Mouse (Mus musculus) limb, embryonic 10.5 days (tissue): ENCODE data around the gene Rpp25l. TPM values are rescaled to one million over a fixed set of nuclear protein-coding genes. Genes with fewer than 3 reads are reported as not detected.
"Not testable (repeated sequence)": the region's sequence is repeated elsewhere in the genome, so short reads cannot be mapped to it uniquely, and the experiment has no call there.

Experiments used
- DNase-seq: peaks from one replicate; pipeline ENCODE4 v3.0.0-alpha.2; 2017; ENCODE audit warnings: low spot score
- H3K27ac ChIP-seq: fragments of 300-500 bp; sonication (generic); 2 replicates; pipeline ENCODE4 v1.5.1; 2016; ENCODE audit warnings: mild to moderate bottlenecking
- H3K27me3 ChIP-seq: fragments of 300-500 bp; sonication (generic); 2 replicates; pipeline ENCODE4 v1.6.1; 2016; ENCODE audit warnings: low read depth, mild to moderate bottlenecking; ENCODE audit not compliant: poor library complexity, severe bottlenecking
- H3K36me3 ChIP-seq: fragments of 300-500 bp; sonication (generic); 2 replicates; pipeline ENCODE4 v1.6.1; 2016; ENCODE audit warnings: mild to moderate bottlenecking, moderate library complexity
- H3K4me1 ChIP-seq: fragments of 300-500 bp; sonication (generic); 2 replicates; pipeline ENCODE4 v1.6.1; 2016
- H3K4me3 ChIP-seq: fragments of 300-500 bp; sonication (generic); 2 replicates; pipeline ENCODE4 v1.5.1; 2016; ENCODE audit warnings: mild to moderate bottlenecking, moderate library complexity
- H3K9me3 ChIP-seq: fragments of 300-500 bp; sonication (generic); replicated peaks from 2 replicates; pipeline ENCODE4 v1.6.1; 2016; ENCODE audit warnings: mild to moderate bottlenecking
- WGBS: fragments of 180-500 bp; shearing (Covaris S2); methylation state at CpG from one replicate; pipeline ENCODE4 v1.1.7; 2016; 5-methylcytosine and 5-hydroxymethylcytosine counted together
- polyA plus RNA-seq: library from polyadenylated mRNA; unstranded; fragments of >200 nt; fragmentation: Nextera tagmentation; extraction: Ambion mirVana; gene quantifications from 2 replicates; pipeline ENCODE4 v1.2.1, GENCODE M21; 2016

The Rpp25l gene
- polyA plus RNA-seq, 1 experiment from 2014 or later = 93.6 TPM

DNA sequence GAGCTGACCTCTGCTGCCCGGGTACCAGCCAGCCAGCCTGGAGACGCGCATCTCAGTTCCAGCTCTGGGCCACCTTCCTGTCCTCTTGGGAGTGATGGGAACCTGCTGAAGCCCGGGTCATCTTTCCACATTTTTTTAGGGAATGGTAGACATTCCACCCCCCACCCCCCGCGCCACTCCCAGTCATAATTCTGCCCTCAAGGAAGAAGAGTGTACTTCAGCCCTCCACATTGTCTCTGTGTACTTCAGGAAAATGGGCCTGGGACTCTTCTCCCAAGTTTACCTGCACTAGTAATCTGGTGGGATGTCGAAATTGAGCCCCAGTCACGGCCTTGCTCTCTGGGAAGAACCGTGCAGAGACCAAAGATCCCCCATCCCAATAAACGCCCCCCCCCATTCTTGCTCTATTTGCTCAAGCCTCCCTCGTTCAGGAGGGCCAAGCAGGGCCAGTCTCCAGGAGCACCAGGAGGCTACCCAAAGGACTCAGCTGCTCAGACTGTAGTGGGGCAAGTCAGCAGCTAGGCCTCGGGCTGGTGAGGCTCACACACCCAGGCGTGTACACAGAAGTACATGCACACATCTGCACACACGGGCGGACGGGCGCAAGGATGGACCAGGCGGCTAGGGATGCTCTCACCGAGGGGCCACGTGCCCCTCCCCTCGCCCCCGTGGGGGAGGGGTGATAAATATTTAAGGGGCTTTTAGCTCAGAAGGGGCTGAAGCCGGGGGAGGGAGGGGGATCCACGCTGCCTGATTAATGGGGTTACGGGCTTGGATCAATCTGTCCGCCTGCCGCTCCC is 29.0 kb downstream of the Rpp25l start:
- H3K9me3 ChIP-seq, H3K36me3 ChIP-seq, DNase-seq, H3K27ac ChIP-seq: not testable (repeated sequence)
- Histone ChIP-seq H3K4me3 (peak overlapping the region; percentile 25; the same call in 1 of the 2 replicates), H3K4me1 (peaks cover 34% of the 10 kb centered on the region), H3K27me3 (peaks cover 67% of the 10 kb centered on the region)
- WGBS = 2% methylated on average over 24 of the region's 27 CpGs

DNA sequence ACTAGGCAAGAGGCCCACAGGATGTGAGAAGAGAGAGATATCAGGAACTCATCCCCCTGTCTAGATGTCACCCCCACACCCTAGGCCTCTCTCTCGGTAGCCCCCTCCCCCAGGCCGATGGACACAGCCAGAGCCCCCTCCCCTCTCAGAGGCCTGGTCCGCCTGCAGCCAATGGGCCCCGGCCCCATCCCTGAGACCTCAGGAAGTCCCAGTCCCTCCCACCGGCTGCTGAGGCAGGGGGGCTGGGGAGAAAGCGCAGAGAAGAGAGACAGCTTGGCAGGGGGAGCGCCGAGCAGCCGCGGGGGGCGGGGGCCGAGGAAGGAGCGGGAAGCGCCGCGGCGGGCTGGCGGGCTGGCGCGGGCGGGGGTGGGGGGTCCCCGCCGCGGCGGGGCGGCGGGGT is 30.0 kb downstream of the Rpp25l start:
- not testable (repeated sequence) for DNase-seq, H3K36me3 ChIP-seq, H3K9me3 ChIP-seq, H3K27ac ChIP-seq
- Histone ChIP-seq H3K27me3 (peaks cover 74% of the 10 kb centered on the region), H3K4me3 (peak overlapping the region; percentile 26; the same call in 1 of the 2 replicates), H3K4me1 (peaks cover 41% of the 10 kb centered on the region)
- 3% methylated on average over 16 of the region's 27 CpGs for WGBS

DNA sequence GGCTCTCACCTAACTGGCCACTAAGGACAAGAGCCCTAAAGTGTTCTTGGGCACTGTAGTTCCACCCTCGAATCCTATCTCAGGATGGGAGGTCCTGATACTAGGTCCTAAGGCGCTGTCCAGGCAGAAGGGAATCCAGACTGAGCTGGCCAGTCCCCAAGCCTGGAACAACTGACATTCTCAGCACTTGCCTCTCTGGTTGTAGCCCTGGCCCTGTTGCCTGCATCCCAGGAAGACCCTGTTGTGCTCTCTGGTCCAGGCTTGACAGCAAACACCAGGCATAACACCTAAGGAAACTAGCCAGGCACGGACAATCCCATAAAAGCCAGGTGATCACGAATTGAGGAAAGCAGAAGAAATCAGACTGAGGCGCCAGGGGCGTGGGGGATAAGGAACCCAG is 30.5 kb downstream of the Rpp25l start:
- peaks cover 42% of the 10 kb centered on the region for H3K4me1 ChIP-seq

DNA sequence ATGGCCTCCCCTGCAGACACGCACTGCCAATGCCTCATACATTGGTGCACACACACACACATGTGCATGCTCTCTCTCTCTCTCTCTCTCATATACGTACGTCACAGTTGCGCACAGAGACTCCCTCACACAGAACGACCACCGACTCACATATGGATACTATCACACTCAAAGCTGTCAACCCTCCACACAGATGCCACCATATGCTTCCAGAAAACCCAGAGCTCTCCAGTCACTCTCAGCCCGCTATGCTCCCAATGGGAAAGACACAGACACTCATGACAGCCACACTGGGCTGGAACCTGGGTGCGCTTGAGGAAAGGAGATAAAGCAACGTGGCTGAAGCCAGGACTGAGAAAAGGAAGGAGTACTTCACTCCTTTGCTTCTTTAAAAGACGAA is 31.4 kb downstream of the Rpp25l start:
- Histone ChIP-seq H3K9me3 (no peaks in the 10 kb centered on the region), H3K27me3 (peaks cover 84% of the 10 kb centered on the region), H3K4me1 (peaks cover 50% of the 10 kb centered on the region), H3K27ac (no peak overlapping the region), H3K36me3 (0 out of 2 replicates have a peak, but pooled peaks cover 2% of the 10 kb centered on the region), H3K4me3 (no peak overlapping the region)
- DNase-seq = no peak
- WGBS = 62% methylated on average over 10 of the region's 10 CpGs

More for the DNA sequence above, 30.5 kb downstream of the Rpp25l start:
- Histone ChIP-seq H3K4me3 (no peak overlapping the region), H3K36me3 (no peaks in the 10 kb centered on the region), H3K27me3 (peaks cover 79% of the 10 kb centered on the region), H3K27ac (no peak overlapping the region), H3K9me3 (no peaks in the 10 kb centered on the region)
- 10% methylated on average over 6 of the region's 6 CpGs for WGBS
- DNase-seq = no peak

DNA sequence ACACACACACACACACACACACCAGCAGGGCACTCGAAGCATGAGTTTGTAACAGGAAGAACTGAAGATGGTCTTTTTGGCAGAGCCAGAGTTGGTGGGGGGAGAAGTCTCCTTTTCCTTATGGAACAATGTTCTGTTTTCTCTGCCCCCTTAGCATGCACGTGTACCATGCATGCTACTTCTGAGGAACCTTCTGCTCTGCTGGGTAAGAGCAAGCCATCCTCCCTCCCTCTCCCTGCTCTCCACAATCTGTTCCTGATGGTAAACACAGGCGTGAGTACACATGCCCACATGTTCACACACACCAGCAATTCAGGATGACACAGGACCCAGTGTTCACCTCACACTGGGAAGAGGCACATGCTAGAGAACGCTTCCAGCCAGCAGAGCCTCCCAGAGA is 32.2 kb downstream of the Rpp25l start:
- no peaks in the 10 kb centered on the region for H3K9me3 ChIP-seq
- 68% methylated on average over 4 of the region's 4 CpGs for WGBS
- H3K27ac ChIP-seq = no peak overlapping the region
- H3K36me3 ChIP-seq = 0 out of 2 replicates have a peak, but pooled peaks cover 4% of the 10 kb centered on the region
- peaks cover 85% of the 10 kb centered on the region for H3K27me3 ChIP-seq
- no peak for DNase-seq
- H3K4me3 ChIP-seq = no peak overlapping the region
- H3K4me1 ChIP-seq = peaks cover 58% of the 10 kb centered on the region

DNA sequence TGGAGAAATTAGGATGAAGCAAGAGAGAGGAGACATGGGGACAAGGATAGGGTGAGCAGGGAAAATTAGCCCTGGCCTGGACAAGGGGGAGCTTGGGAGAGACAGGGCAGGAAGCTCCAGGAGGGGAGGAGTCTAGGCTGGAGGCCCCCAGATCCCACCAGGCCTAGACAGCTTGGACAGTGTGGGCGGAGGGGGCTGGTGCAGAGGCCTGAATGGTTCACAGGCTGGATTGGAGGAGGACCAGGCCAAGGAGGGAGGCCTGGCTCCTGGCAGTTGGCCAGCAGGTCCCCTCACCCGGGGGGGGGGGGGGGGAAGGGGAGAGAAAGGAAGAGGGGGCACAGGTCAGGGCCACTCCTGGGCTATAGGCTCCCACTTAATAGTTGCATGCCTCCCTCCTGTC is 34.0 kb downstream of the Rpp25l start:
- H3K9me3 ChIP-seq = no peaks in the 10 kb centered on the region
- no peak for DNase-seq
- no peak overlapping the region for H3K4me3 ChIP-seq
- H3K4me1 ChIP-seq = peaks cover 56% of the 10 kb centered on the region
- H3K36me3 ChIP-seq = peaks cover 8% of the 10 kb centered on the region; the same call in 1 of the 2 replicates
- WGBS = 67% methylated on average over 1 of the region's 2 CpGs
- H3K27me3 ChIP-seq = peaks cover 90% of the 10 kb centered on the region
- no peak overlapping the region for H3K27ac ChIP-seq

DNA sequence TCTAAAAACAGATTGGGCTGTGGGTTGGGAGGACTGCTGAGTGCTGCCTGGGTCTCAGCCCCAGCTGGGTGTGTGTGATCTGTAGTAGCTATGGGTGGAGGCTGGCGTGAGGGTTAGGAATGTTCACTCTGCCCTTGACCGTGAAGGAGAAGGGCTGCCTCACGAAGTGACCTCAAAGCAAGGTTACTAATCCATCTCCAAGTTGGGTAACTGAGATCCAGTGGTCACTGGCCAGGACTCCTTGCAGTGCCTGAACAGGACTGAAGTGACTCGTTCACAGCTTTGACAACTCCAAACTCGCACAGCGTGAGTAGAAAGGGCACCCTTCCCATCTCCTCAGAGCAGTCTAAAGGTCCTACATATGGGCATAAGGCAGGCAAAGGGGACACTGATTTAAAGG is 34.5 kb downstream of the Rpp25l start:
- peaks cover 92% of the 10 kb centered on the region for H3K27me3 ChIP-seq
- H3K9me3 ChIP-seq = no peaks in the 10 kb centered on the region
- peaks cover 8% of the 10 kb centered on the region; the same call in 1 of the 2 replicates for H3K36me3 ChIP-seq
- no peak overlapping the region for H3K27ac ChIP-seq
- DNase-seq = no peak
- 82% methylated on average over 6 of the region's 6 CpGs for WGBS
- H3K4me1 ChIP-seq = peaks cover 52% of the 10 kb centered on the region
- H3K4me3 ChIP-seq = no peak overlapping the region

DNA sequence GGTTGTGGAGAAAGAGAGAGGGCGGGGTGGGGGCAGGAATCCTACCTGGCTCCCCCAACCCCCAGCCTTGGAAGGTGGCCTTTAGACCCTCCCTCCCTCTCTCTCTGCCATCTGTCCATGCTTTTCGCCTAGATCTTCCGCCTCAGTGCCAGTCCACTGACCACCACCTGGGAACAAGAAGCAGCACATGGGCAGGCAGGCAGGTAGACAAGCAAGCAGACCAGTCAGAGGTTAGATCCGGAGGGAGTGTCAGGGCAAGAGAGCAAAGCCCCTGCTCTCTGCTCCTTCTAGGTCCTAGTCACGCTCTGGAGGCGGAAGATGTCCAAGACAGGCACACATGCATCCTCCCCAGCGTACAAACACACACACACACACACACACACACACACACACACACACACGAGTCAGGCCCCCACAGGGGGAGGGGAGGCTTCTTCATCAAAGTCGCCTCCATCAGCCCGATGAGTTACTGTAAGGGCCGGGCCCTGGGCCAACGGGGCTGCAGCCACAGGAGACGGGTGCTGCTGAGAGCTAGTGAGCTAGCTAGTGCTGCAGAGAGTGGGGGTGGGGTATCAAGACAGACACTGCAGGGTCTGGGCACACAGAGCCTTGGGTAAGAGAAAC is 36.2 kb downstream of the Rpp25l start:
- Histone ChIP-seq H3K27ac (peak overlapping the region; percentile 34), H3K9me3 (no peaks in the 10 kb centered on the region), H3K36me3 (peaks cover 8% of the 10 kb centered on the region; the same call in 1 of the 2 replicates), H3K27me3 (peaks cover 99% of the 10 kb centered on the region), H3K4me1 (peaks cover 58% of the 10 kb centered on the region), H3K4me3 (no peak overlapping the region)
- no peak for DNase-seq
- 48% methylated on average over 13 of the region's 13 CpGs for WGBS

DNA sequence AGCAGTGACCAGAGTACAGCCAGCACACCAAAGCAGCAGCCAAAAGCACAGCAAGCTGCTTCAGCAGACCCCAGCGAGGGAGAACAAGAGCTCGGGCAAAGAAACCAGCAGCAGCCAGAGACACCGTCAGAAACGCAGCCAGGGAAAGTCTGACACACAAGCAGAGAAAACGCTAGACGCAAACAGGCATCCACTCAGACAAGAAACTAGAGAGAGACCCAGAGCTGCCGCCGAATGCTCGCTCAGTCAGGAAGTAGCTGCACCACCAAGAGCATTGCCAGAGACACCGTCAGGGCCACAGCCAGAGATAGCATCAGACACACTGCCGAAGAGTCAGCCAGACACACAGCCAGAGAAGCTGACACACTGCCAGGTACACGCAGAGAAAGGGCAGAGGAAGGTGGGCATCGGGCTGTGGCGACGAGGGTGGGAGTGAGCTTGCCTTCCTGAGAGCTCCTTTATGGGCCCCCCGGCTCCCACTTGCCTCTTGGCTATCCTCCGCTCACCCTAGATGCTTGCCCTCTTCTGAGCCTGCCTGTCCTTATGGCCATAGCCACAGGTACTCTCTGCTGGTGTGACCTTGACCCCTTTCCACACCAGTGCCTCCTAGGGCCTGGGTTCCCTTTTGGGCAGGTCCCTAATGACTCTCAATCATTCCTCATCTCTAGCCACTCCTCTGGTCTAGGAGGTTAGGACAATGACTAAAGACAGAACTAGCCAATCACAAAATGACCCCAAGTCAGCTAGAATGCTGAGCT is 36.9 kb downstream of the Rpp25l start:
- Histone ChIP-seq H3K4me1 (peaks cover 61% of the 10 kb centered on the region), H3K4me3 (no peak overlapping the region), H3K27ac (no peak overlapping the region), H3K9me3 (no peaks in the 10 kb centered on the region), H3K36me3 (peaks cover 8% of the 10 kb centered on the region; the same call in 1 of the 2 replicates), H3K27me3 (peaks cover 100% of the 10 kb centered on the region)
- no peak for DNase-seq
- WGBS = 68% methylated on average over 17 of the region's 17 CpGs

DNA sequence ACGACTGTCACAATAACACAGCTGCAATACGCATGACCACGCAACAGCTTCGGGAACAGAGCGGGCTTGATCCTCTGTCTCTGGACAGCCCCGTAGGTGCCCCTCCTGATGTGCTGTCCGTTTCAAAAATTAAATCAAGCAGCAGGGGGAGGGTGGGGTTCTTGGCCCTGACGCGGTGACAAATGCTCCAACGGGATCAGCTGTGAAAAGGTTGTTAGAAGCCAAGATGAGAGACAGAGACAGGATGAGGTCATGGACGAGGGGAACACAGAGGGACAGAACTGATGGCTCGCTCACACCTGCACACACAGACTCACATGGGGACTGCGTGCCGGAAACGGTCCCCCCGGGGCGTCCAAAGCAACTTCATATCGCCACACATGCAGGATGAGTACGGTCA is 40.1 kb downstream of the Rpp25l start:
- no peak overlapping the region for H3K4me3 ChIP-seq
- H3K27me3 ChIP-seq = peaks cover 100% of the 10 kb centered on the region
- peaks cover 22% of the 10 kb centered on the region for H3K36me3 ChIP-seq
- DNase-seq = no peak
- peaks cover 52% of the 10 kb centered on the region for H3K4me1 ChIP-seq
- no peaks in the 10 kb centered on the region for H3K9me3 ChIP-seq
- no peak overlapping the region for H3K27ac ChIP-seq
- WGBS = 74% methylated on average over 19 of the region's 19 CpGs

DNA sequence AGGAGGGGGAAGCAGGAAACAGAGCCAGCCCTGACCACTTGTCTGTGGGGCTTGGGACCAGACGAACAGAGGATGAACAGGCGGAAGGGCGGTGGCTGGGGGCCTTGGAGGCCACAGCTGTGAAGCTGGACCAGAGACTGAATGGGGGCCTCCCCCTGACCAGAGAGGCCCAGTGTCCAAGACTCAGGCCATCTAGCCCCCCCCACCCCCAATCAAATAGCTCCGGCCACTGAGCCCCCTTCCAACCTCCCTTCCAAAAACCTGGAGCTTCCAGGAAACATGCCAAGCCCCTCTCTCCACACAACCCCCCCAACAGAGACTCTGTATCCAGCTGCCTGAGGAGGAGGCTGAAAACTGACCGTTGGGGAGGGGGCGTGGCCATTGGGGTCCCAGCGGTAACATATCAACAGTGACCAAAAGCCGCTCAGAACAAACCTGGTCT is 40.8 kb downstream of the Rpp25l start:
- no peaks in the 10 kb centered on the region for H3K9me3 ChIP-seq
- peaks cover 100% of the 10 kb centered on the region for H3K27me3 ChIP-seq
- peaks cover 49% of the 10 kb centered on the region for H3K4me1 ChIP-seq
- peaks cover 22% of the 10 kb centered on the region for H3K36me3 ChIP-seq
- no peak overlapping the region for H3K27ac ChIP-seq
- H3K4me3 ChIP-seq = 0 out of 2 replicates have a peak overlapping the region, but pooled peaks have one; percentile 13
- DNase-seq = no peak
- WGBS = 27% methylated on average over 8 of the region's 8 CpGs

DNA sequence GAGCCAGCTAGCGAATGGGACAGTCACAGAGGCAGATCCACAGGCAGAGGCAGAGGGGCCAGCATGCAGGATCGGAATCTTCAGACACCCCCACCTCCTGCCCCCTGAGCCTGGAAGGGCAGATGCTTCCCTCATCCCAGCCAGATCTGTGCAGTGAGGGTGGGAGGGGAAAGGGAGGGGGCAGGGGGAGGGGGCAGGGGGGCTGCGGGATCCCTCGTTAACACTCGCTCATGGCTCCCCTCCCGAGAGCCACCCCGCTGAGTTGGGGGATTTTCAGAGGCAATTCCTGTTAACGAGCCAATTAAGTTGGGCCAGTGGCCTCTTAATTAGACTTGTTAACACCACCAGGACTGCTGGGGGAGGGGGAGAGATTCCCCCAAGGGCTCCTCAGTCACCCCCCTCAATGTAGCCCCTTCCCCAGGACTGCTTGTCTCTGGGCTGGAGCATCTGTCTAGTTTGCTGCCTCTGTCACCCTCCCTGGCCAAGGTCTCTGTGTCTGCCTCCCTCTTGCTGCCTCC is 41.3 kb downstream of the Rpp25l start:
- under 1% methylated on average over 8 of the region's 8 CpGs for WGBS
- Histone ChIP-seq H3K4me3 (0 out of 2 replicates have a peak overlapping the region, but pooled peaks have one; percentile 13), H3K9me3 (no peaks in the 10 kb centered on the region), H3K4me1 (peaks cover 44% of the 10 kb centered on the region), H3K36me3 (peaks cover 21% of the 10 kb centered on the region), H3K27ac (no peak overlapping the region), H3K27me3 (peaks cover 100% of the 10 kb centered on the region)
- DNase-seq = peak; percentile 66
